Mouse (Mus musculus) kidney, postnatal 0 days (tissue): ENCODE data around the gene Clca3a2. TPM values are rescaled to one million over a fixed set of nuclear protein-coding genes. Genes with fewer than 3 reads are reported as not detected.

ENCODE experiments used
- polyA plus RNA-seq: library from polyadenylated mRNA; unstranded; fragments of >200 nt; fragmentation: Nextera tagmentation; extraction: Ambion mirVana; gene quantifications from 2 replicates; pipeline ENCODE4 v1.2.1, GENCODE M21; 2015

Gene Clca3a2
- polyA plus RNA-seq, 1 experiment from 2014 or later: 0.32 TPM

Other genes starting within 250 kb of the Clca3a2 start
- 9.7 and 10.4 TPM in 2 replicates for gene Hs2st1, start 249.3 kb downstream of the Clca3a2 start, polyA plus RNA-seq
- 840 and 861 TPM in 2 replicates for gene Selenof, start 249.2 kb downstream of the Clca3a2 start, polyA plus RNA-seq
- 128 and 129 TPM in 2 replicates for gene Sh3glb1, start 99.2 kb downstream of the Clca3a2 start, polyA plus RNA-seq
- 16.1 and 20.4 TPM in 2 replicates for gene Clca3a1, start 58.5 kb downstream of the Clca3a2 start, polyA plus RNA-seq
- 0.06 and 0.08 TPM in 2 replicates for gene Clca3b, start 29.9 kb upstream of the Clca3a2 start, polyA plus RNA-seq
- 0.04 and 0.08 TPM in 2 replicates for gene Clca4b, start 113.0 kb upstream of the Clca3a2 start, polyA plus RNA-seq
- 0.08 TPM in 1 of 2 replicates, not detected in the other for gene Clca4a, start 155.6 kb upstream of the Clca3a2 start, polyA plus RNA-seq
- gene Clca1, start 213.3 kb upstream of the Clca3a2 start, polyA plus RNA-seq: not detected in 2 replicates